In the genomic region with DNA sequence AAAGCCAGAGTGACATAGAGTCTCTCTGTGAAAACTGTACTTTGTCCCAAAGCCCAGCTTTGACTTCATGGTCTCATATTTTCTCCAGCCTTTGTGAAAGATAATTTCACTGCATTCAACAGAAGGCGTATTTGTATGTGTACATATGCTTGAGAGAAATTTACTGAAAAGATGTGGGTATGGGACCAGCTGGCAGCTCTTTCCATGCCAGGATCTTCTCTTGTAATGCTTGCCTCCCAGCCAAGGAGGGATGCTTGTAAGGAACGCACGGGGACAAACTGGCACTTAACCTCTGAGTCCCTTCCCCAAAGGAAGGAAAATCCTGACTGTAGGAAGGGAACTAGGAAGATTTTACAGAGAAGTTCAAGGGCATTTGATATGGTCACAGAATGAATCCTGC, we compare ENCODE assay signal across 26 mouse cellular contexts. TPM values are rescaled to one million over a fixed set of nuclear protein-coding genes. Genes with fewer than 3 reads are reported as not detected.
DNase-seq lines count a peak whose midpoint lies in the region; ATAC-seq and TF ChIP-seq lines count a peak whose summit lies in the region.
"Had no signal": no experiment of that assay in that cellular context is flagged by ENCODE, and none has a peak within 500 bp of the region (broad histone marks: within the 10 kb centered on the region; RNA-seq: fewer than 3 reads in every experiment).

No protein-coding gene starts in this region.

- no peaks in the 10 kb centered on the region for H3K27me3 ChIP-seq in hindbrain, postnatal 0 days (ENCODE audit: insufficient read depth, low read length)
- H3K27me3 ChIP-seq in hindbrain, embryonic 10.5 days (ENCODE audit: insufficient read depth, poor library complexity, severe bottlenecking) = no peaks in the 10 kb centered on the region
- H3K27me3 ChIP-seq: heart, embryonic 12.5 days; hindbrain, embryonic 13.5 days; limb, embryonic 13.5 days; liver, embryonic 13.5 days; stomach, embryonic 15.5 days had no signal

- peak; percentile 61 to 66 for DNase-seq in cerebellum, postnatal 14 days
- DNase-seq in cerebellum, adult 9-10 months = no peak
- DNase-seq in hindbrain, postnatal 0 days (ENCODE audit: low spot score) = peak; percentile 13
- DNase-seq in hindbrain, embryonic 10.5 days (ENCODE audit: low spot score) = no peak
- peak; percentile 74 to 87 for DNase-seq in right cerebral cortex, postnatal 10 days (ENCODE audit: low spot score in 2 of 2)
- DNase-seq in right cerebral cortex, postnatal 36 days (ENCODE audit: low spot score in 2 of 2) = no peak
- DNase-seq in telencephalon, adult 2 months (ENCODE audit: low read depth, low spot score) = peak; percentile 66
- DNase-seq in gastrocnemius, postnatal 4 days (ENCODE audit: low spot score in 2 of 2) = no peak
- DNase-seq: adrenal gland, postnatal 14 days; cerebellum, adult 11-12 months; embryo, embryonic 11 days; gastrocnemius, adult 2 months; heart, postnatal 14 days; kidney, adult 8-10 months; kidney, postnatal 4 days; liver, embryonic 13.5 days; retina, postnatal 1 day had no signal

- no peaks in the 10 kb centered on the region for H3K36me3 ChIP-seq in hindbrain, postnatal 0 days (ENCODE audit: insufficient read depth, low read length)
- no peaks in the 10 kb centered on the region for H3K36me3 ChIP-seq in hindbrain, embryonic 10.5 days
- H3K36me3 ChIP-seq: G1E; heart, embryonic 12.5 days; hindbrain, embryonic 13.5 days; limb, embryonic 13.5 days; liver, embryonic 13.5 days; midbrain, embryonic 10.5 days; stomach, embryonic 15.5 days had no signal

- H3K4me3 ChIP-seq in hindbrain, postnatal 0 days (ENCODE audit: low read length) = no peak overlapping the region
- H3K4me3 ChIP-seq in hindbrain, embryonic 10.5 days = no peak overlapping the region
- H3K4me3 ChIP-seq: gastrocnemius, adult 2 months; heart, embryonic 12.5 days; hindbrain, embryonic 13.5 days; limb, embryonic 13.5 days; liver, embryonic 13.5 days; midbrain, embryonic 10.5 days; stomach, embryonic 15.5 days had no signal

- 52% methylated on average over 3 of the region's 3 CpGs for WGBS in hindbrain, postnatal 0 days
- WGBS in hindbrain, embryonic 10.5 days = 91% methylated on average over 3 of the region's 3 CpGs

- H3K27ac ChIP-seq in hindbrain, postnatal 0 days = no peak overlapping the region
- H3K27ac ChIP-seq in hindbrain, embryonic 10.5 days = no peak overlapping the region
- H3K27ac ChIP-seq: gastrocnemius, adult 2 months; hindbrain, embryonic 13.5 days; limb, embryonic 13.5 days; liver, embryonic 13.5 days; macrophage; midbrain, embryonic 10.5 days; stomach, embryonic 15.5 days had no signal

- peaks cover 3% of the 10 kb centered on the region; the same call in 1 of the 2 replicates for H3K4me1 ChIP-seq in hindbrain, postnatal 0 days (ENCODE audit: insufficient read depth, low read length)
- no peaks in the 10 kb centered on the region for H3K4me1 ChIP-seq in hindbrain, embryonic 10.5 days (replicated peaks)
- H3K4me1 ChIP-seq: hindbrain, embryonic 13.5 days; liver, embryonic 13.5 days; midbrain, embryonic 10.5 days; stomach, embryonic 15.5 days had no signal

- no peak for ATAC-seq in hindbrain, postnatal 0 days
- ATAC-seq: activated CD4-positive, CD25-positive, alpha-beta regulatory T cell, adult 4 months had no signal

- no peak overlapping the region for H3K4me2 ChIP-seq in hindbrain, postnatal 0 days (ENCODE audit: low read depth, low read length)
- H3K4me2 ChIP-seq: heart, embryonic 12.5 days; hindbrain, embryonic 13.5 days; limb, embryonic 13.5 days; liver, embryonic 13.5 days; lung, embryonic 14.5 days; stomach, embryonic 15.5 days had no signal

- H3K9me3 ChIP-seq in hindbrain, postnatal 0 days (ENCODE audit: low read length) = no peaks in the 10 kb centered on the region
- H3K9me3 ChIP-seq in hindbrain, embryonic 10.5 days = no peaks in the 10 kb centered on the region
- H3K9me3 ChIP-seq: G1E; heart, embryonic 12.5 days; hindbrain, embryonic 13.5 days; limb, embryonic 13.5 days; liver, embryonic 13.5 days; midbrain, embryonic 10.5 days; stomach, embryonic 15.5 days had no signal

- no peak overlapping the region for H3K9ac ChIP-seq in hindbrain, postnatal 0 days (replicated peaks; ENCODE audit: low read length)
- H3K9ac ChIP-seq: heart, embryonic 12.5 days; hindbrain, embryonic 13.5 days; limb, embryonic 13.5 days; liver, embryonic 13.5 days; lung, embryonic 14.5 days; stomach, embryonic 15.5 days had no signal

- TF ChIP-seq CTCF in hindbrain, postnatal 0 days (IDR thresholded peaks at IDR 0.05; ENCODE audit: low read depth) = no peak

RNA-seq across cellular contexts. Expression of gene Tmem177, which starts 28.7 kb away (rescaled TPM):
- total RNA-seq in hindbrain, postnatal 0 days (2014; rRNA removed) = 6.8 and 10.8 TPM in 2 replicates
- 4.2 and 4.5 TPM in 2 replicates for polyA plus RNA-seq in hindbrain, postnatal 0 days (2015; fragmentation: Nextera tagmentation; extraction: Ambion mirVana)
- polyA plus RNA-seq in hindbrain, embryonic 10.5 days (2016; fragmentation: Nextera tagmentation; extraction: Ambion mirVana) = 11.9 and 12.8 TPM in 2 replicates
- total RNA-seq in gastrocnemius, postnatal 4 days (2021) = 1 to 10 TPM; 4.4 to 5.2 TPM

RNA-seq across cellular contexts. Expression of gene Ptpn4, which starts 46.9 kb away (rescaled TPM):
- 30.3 and 36.4 TPM in 2 replicates for total RNA-seq in hindbrain, postnatal 0 days (2014; rRNA removed)
- polyA plus RNA-seq in hindbrain, postnatal 0 days (2015; fragmentation: Nextera tagmentation; extraction: Ambion mirVana) = 7.3 and 7.6 TPM in 2 replicates
- 6.7 and 7.3 TPM in 2 replicates for polyA plus RNA-seq in hindbrain, embryonic 10.5 days (2016; fragmentation: Nextera tagmentation; extraction: Ambion mirVana)
- 10 to 100 TPM; 16.3 to 28.9 TPM for total RNA-seq in gastrocnemius, postnatal 4 days (2021)

Comparison
In these comparisons a context has a peak if more than half of its experiments do, and no peak if none do; other contexts are left out.
1. DNase-seq: peak in cerebellum, postnatal 14 days (2 of 2), hindbrain, postnatal 0 days (single experiment), right cerebral cortex, postnatal 10 days (2 of 2) and telencephalon, adult 2 months (single experiment); none in cerebellum, adult 9-10 months (single experiment), hindbrain, embryonic 10.5 days (single experiment), right cerebral cortex, postnatal 36 days (0 of 2) and gastrocnemius, postnatal 4 days (0 of 2).